Mouse (Mus musculus) testis, adult 2 months (tissue): Measurements from ENCODE around the gene Lrrc72.

ENCODE experiments used
- CTCF ChIP-seq: fragments of 200-500 bp; IDR thresholded peaks from 2 replicates; pipeline ENCODE4 v1.5.1; 2012; ENCODE audit warnings: low read depth, mild to moderate bottlenecking, inconsistent platforms, low read length, moderate library complexity; ENCODE audit not compliant: control insufficient read depth, insufficient read depth, insufficient replicate concordance
- POLR2A ChIP-seq: fragments of 200-500 bp; IDR thresholded peaks from 2 replicates; pipeline ENCODE4 v1.6.1; 2012; ENCODE audit warnings: low read depth, mild to moderate bottlenecking, inconsistent platforms, low read length, moderate library complexity; ENCODE audit not compliant: control insufficient read depth

GRCm38 (mm10) chr12:36190343-36190742, 62.9 kb downstream of the Lrrc72 start:
- TF ChIP-seq CTCF: no peak
- no peak for TF ChIP-seq POLR2A
